Mouse (Mus musculus) neural tube, embryonic 11.5 days (tissue): ENCODE measurements around the gene Adamts4. TPM values are rescaled to one million over a fixed set of nuclear protein-coding genes. Genes with fewer than 3 reads are reported as not detected.

Experiments
- ATAC-seq: fragments of 200-750 bp; cut with Nextera tagmentation; 2 replicates; pipeline ENCODE4 v1.8.0; 2017; ENCODE audit warnings: moderate number of reproducible peaks, mild to moderate bottlenecking, moderate TSS enrichment, moderate library complexity; ENCODE audit not compliant: insufficient read depth, low FRiP score, low TSS enrichment
- DNase-seq: peaks from one replicate; pipeline ENCODE4 v3.0.0-alpha.2; 2015; ENCODE audit warnings: low spot score
- H3K27ac ChIP-seq: fragments of 300-500 bp; sonication (generic); 2 replicates; pipeline ENCODE4 v1.5.1; 2014; ENCODE audit warnings: low read depth, mild to moderate bottlenecking, low read length
- H3K27me3 ChIP-seq: fragments of 300-500 bp; sonication (generic); 2 replicates; pipeline ENCODE4 v1.6.1; 2014; ENCODE audit warnings: mild to moderate bottlenecking, low read length, mixed read lengths; ENCODE audit not compliant: control insufficient read depth, insufficient read depth
- H3K36me3 ChIP-seq: fragments of 300-500 bp; sonication (generic); 2 replicates; pipeline ENCODE4 v1.6.1; 2014; ENCODE audit warnings: mild to moderate bottlenecking, low read length, moderate library complexity, mixed read lengths; ENCODE audit not compliant: control insufficient read depth, insufficient read depth
- H3K4me1 ChIP-seq: fragments of 300-500 bp; sonication (generic); 2 replicates; pipeline ENCODE4 v1.6.1; 2014; ENCODE audit warnings: low read length, mixed read lengths; ENCODE audit not compliant: control insufficient read depth, insufficient read depth
- H3K4me2 ChIP-seq: fragments of 300-500 bp; sonication (generic); 2 replicates; pipeline ENCODE4 v1.6.1; 2014; ENCODE audit warnings: low read depth, mild to moderate bottlenecking, moderate library complexity
- H3K4me3 ChIP-seq: fragments of 300-500 bp; sonication (generic); 2 replicates; pipeline ENCODE4 v1.5.1; 2014; ENCODE audit warnings: low read depth, low read length
- H3K9ac ChIP-seq: fragments of 300-500 bp; sonication (generic); 2 replicates; pipeline ENCODE4 v1.6.1; 2014; ENCODE audit warnings: mild to moderate bottlenecking, low read length
- H3K9me3 ChIP-seq: fragments of 300-500 bp; sonication (generic); 2 replicates; pipeline ENCODE4 v1.6.1; 2016; ENCODE audit warnings: low read length; ENCODE audit not compliant: control insufficient read depth
- WGBS: fragments of 180-500 bp; shearing (Covaris S2); extraction: QIAGEN DNeasy Blood & Tissue Kit; methylation state at CpG from one replicate; pipeline ENCODE4 v1.1.7; 2014; 5-methylcytosine and 5-hydroxymethylcytosine counted together
- polyA plus RNA-seq: library from polyadenylated mRNA; unstranded; fragments of >200 nt; fragmentation: Nextera tagmentation; extraction: Ambion mirVana; gene quantifications from 2 replicates; pipeline ENCODE4 v1.2.1, GENCODE M21; 2014

Gene Adamts4
- polyA plus RNA-seq, 1 experiment from 2014 or later = 5.0 TPM

DNA sequence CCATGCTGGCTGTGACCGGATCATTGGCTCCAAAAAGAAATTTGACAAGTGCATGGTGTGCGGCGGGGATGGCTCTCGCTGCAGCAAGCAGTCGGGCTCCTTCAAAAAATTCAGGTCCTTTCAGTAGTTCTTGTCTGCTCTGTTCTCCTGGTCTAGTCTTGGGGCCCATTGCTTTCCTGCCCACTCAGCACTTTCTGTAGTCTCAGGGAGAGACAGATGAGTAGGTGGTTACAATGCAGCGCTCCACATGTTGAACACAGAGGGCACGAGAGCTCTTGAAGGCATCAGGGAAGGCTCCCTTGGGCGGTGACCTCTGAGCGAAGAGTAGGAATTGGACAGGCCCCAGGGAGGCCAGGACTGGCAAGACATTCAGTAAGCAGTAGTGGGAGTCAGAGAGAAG lies 7.6 kb downstream of the Adamts4 start:
- Histone ChIP-seq H3K4me1 (no peaks in the 10 kb centered on the region), H3K27ac (no peak overlapping the region), H3K9ac (no peak overlapping the region), H3K4me3 (no peak overlapping the region), H3K9me3 (no peaks in the 10 kb centered on the region), H3K27me3 (no peaks in the 10 kb centered on the region), H3K36me3 (peaks cover 2% of the 10 kb centered on the region; the same call in 1 of the 2 replicates), H3K4me2 (no peak overlapping the region)
- WGBS = 90% methylated on average over 9 of the region's 9 CpGs
- no peak for DNase-seq
- ATAC-seq = no peak

DNA sequence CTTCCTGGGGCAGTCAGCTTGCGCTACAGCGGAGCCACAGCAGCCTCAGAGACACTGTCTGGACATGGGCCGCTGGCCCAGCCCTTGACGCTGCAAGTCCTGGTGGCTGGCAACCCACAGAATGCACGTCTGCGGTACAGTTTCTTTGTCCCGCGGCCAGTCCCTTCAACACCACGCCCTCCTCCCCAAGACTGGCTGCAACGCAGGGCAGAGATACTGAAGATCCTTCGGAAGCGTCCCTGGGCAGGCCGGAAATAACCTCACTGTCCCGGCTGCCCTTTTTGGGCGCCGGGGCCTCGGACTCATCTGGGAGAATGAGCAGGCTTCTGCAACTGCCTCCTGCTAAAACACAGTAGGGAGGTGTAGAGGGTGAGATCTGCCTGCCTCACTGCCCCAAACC lies 8.7 kb downstream of the Adamts4 start:
- Histone ChIP-seq H3K4me3 (no peak overlapping the region), H3K36me3 (peaks cover 2% of the 10 kb centered on the region; the same call in 1 of the 2 replicates), H3K9ac (no peak overlapping the region), H3K9me3 (no peaks in the 10 kb centered on the region), H3K4me2 (no peak overlapping the region), H3K4me1 (no peaks in the 10 kb centered on the region), H3K27ac (no peak overlapping the region), H3K27me3 (no peaks in the 10 kb centered on the region)
- no peak for DNase-seq
- ATAC-seq = no peak
- 83% methylated on average over 17 of the region's 17 CpGs for WGBS

DNA sequence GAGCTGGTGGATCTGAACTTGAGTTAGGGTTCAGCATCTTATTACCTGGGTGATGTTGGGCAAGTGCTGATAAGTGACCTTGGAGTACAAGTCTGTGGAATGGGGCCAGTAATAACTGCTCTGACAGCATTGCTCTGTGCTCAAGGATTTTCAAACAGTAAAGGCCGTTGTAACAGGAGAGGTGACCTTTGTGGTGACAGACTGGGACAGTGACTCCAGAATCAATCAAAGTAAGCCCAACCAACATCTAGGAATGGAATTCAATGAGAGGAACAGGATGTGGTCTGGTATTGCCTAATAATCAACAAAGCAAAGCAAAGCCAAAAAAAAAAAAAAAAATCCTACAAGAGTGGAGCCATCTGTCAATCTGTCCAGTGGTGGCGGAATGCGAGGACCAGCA lies 10.1 kb downstream of the Adamts4 start:
- Histone ChIP-seq H3K36me3 (peaks cover 2% of the 10 kb centered on the region; the same call in 1 of the 2 replicates), H3K4me1 (no peaks in the 10 kb centered on the region), H3K9me3 (no peaks in the 10 kb centered on the region), H3K4me2 (no peak overlapping the region), H3K27me3 (no peaks in the 10 kb centered on the region), H3K27ac (no peak overlapping the region), H3K4me3 (no peak overlapping the region), H3K9ac (no peak overlapping the region)
- 89% methylated on average over 3 of the region's 3 CpGs for WGBS
- ATAC-seq (no peak), DNase-seq (no peak)

DNA sequence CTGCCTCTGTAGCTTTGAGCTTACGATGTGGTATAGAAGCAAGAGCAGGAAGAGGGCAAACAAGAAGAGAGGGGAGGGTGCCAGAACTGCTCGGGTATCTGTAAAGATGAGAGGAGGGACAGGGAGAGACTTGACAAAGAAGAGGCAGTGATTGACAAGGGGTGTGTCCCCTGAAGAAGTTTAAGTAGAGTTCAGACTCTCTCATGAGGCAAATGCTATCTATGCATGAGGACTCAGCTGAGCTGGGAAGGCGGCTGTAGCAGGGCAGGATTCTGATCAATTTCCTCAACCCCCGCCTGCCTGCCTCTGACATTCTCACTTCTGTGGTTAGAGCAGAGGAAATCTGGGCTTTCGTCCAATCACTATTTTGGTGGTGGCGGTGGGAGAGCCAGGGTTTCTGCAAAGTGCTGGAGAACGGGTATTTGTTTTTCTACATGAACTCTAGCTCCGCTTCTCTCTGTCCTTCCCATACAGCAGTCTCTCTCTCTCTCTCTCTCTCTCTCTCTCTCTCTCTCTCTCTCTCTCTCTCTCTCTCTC lies 12.4 kb downstream of the Adamts4 start:
- H3K4me1 ChIP-seq = no peaks in the 10 kb centered on the region
- H3K9ac ChIP-seq = no peak overlapping the region
- H3K9me3 ChIP-seq = no peaks in the 10 kb centered on the region
- DNase-seq = peak; percentile 40
- H3K27ac ChIP-seq = no peak overlapping the region
- ATAC-seq = no peak
- H3K36me3 ChIP-seq = peaks cover 2% of the 10 kb centered on the region; the same call in 1 of the 2 replicates
- peak overlapping the region; percentile 15 for H3K4me2 ChIP-seq
- WGBS = 11% methylated on average over 8 of the region's 8 CpGs
- H3K4me3 ChIP-seq = peak overlapping the region; percentile 15; the same call in 1 of the 2 replicates
- no peaks in the 10 kb centered on the region for H3K27me3 ChIP-seq

DNA sequence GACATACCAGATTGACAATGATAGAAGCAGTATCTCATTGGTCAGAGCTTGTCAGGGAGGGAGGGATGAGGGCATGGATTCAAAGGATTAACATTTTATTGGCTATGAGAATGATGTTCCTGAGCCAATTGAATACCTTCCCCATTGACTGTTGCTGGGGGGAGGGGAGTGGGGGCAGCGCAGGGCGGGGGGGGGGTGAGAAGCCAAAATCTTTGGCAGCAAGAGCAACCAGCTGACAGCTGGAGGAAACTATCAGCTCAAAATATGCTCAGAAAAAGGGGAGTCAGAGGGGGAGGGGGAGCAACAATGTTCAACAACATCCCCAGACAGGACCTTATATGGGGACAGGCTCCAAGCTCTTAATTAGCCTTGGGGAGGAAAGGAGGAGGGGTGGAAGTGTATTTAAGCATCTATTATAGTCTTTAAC lies 13.0 kb downstream of the Adamts4 start:
- peak overlapping the region; percentile 15 for H3K4me2 ChIP-seq
- H3K27me3 ChIP-seq = no peaks in the 10 kb centered on the region
- ATAC-seq (no peak), DNase-seq (no peak)
- no peaks in the 10 kb centered on the region for H3K9me3 ChIP-seq
- peak overlapping the region; percentile 15; the same call in 1 of the 2 replicates for H3K4me3 ChIP-seq
- peaks cover 2% of the 10 kb centered on the region; the same call in 1 of the 2 replicates for H3K36me3 ChIP-seq
- H3K9ac ChIP-seq = no peak overlapping the region
- 6% methylated on average over 2 of the region's 2 CpGs for WGBS
- H3K4me1 ChIP-seq = no peaks in the 10 kb centered on the region
- H3K27ac ChIP-seq = no peak overlapping the region

DNA sequence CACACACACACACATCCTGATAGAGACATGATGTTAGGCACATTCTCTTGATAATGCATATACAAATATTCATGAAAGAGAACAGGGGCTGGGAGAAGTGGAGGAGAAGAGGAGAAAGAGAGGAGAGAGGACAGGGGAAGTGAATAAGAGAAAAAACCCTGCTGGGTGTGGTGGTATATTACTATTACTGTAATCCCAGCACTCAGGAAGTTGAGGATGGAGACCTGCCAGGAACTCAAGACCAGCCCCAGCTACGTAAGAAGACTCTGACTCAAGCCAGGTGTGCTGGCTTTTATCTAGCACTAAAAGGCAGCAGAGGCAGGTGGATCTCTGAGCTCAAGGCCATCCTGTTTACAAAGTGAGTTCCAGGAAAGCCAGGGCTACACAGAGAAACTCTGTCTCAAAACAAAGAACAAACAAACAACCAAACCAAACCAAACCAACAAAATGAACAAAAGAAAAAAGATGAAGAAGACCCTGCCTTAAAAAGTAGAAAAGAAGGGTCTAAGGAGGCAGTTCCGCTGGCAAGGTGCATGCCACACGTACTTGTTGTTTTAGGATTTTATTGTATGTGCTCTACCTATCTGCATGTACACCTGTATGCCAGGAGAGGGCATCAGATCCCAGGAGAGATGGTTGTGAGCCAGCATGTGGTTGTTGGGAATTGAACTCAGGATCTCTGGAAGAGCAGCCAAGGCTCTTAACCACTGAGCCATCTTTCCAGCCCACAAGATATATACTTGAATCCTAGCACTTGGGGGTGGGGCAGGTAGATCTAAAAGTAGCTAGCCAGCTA lies 13.6 kb downstream of the Adamts4 start:
- no peaks in the 10 kb centered on the region for H3K36me3 ChIP-seq
- no peaks in the 10 kb centered on the region for H3K4me1 ChIP-seq
- H3K9me3 ChIP-seq = no peaks in the 10 kb centered on the region
- no peaks in the 10 kb centered on the region for H3K27me3 ChIP-seq
- ATAC-seq (no peak; the same call in 1 of the 2 replicates), DNase-seq (no peak)
- no peak overlapping the region for H3K27ac ChIP-seq
- 91% methylated on average over 3 of the region's 3 CpGs for WGBS
- no peak overlapping the region for H3K4me3 ChIP-seq
- H3K4me2 ChIP-seq = no peak overlapping the region
- no peak overlapping the region for H3K9ac ChIP-seq

DNA sequence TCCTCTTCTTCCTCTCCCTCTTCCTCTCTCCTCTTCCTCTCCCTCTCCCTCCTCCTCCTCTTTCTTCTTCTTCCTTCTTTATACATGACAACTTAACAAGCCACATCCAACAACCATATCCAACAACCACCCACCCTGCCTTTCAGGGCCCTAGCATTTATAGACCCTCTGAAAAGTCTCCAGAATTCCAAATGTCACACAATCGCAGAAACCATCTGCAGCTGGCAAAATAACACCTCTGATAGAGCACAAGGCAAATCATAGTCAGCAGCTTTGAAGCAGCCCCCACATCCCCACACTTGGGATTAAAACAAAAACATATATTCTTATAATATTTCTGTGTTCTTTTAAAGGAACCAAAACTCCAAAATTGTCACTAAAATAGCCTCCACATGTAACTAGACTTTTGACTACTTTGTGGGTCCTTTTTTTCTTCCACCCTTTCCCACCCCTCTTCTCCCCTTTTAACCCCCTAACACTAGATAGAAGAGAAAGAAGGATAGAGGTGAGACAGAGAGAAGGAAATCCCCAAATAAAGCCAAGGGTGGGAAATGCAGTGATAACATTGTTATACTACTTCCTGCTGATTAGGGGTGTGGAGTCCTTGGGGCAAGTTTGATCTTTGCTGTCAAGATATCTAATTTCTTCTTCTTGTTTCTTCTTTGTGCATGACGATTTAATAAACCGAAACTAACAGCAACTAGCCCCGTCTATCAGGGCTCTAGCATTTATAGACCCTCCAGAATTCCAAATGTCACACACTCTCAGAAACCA lies 15.9 kb downstream of the Adamts4 start:
- Histone ChIP-seq H3K4me2 (no peak overlapping the region), H3K4me1 (peaks cover 9% of the 10 kb centered on the region), H3K27me3 (no peaks in the 10 kb centered on the region), H3K9me3 (no peaks in the 10 kb centered on the region), H3K27ac (no peak overlapping the region), H3K9ac (no peak overlapping the region), H3K36me3 (no peaks in the 10 kb centered on the region), H3K4me3 (no peak overlapping the region)
- ATAC-seq (no peak), DNase-seq (no peak)
- 79% methylated on average over 4 of the region's 4 CpGs for WGBS

DNA sequence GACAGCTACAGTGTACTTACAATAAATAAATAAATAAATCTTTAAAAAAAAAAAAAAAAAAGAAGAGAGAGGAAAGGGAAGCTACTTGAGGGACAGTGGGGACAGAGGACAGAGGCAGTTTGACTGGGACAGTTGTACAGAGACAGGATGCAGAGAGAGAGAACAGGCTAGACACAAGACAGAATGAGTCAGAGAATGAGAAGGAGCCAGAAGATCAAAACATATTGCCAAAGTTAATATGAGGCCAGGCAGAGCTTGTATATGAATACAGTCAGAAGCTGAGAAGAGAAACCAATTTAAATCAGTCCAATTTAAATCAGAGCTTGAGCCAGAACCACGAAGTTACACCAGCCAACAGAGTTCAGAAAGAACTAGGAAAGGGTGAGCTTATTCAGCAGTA lies 18.1 kb downstream of the Adamts4 start:
- H3K9me3 ChIP-seq = no peaks in the 10 kb centered on the region
- H3K36me3 ChIP-seq = peaks cover 3% of the 10 kb centered on the region
- WGBS = 61% methylated on average over 1 of the region's 1 CpGs
- ATAC-seq (no peak), DNase-seq (no peak)
- no peaks in the 10 kb centered on the region for H3K27me3 ChIP-seq
- H3K9ac ChIP-seq = no peak overlapping the region
- no peak overlapping the region for H3K4me2 ChIP-seq
- H3K27ac ChIP-seq = no peak overlapping the region
- no peak overlapping the region for H3K4me3 ChIP-seq
- H3K4me1 ChIP-seq = peaks cover 13% of the 10 kb centered on the region
